Mouse (Mus musculus) T-cell, adult 2 months (primary cell): ENCODE measurements around the gene Adamts15.

Source experiments
- DNase-seq: peaks from one replicate; pipeline ENCODE4 v3.0.0; 2022; ENCODE audit warnings: low spot score

Gene Adamts15

GRCm38 (mm10) chr9:30921261-30922103 lies 770 bp downstream of the Adamts15 start:
- no peak for DNase-seq

- DNase-seq = no peak
Measured at GRCm38 (mm10) chr9:30920736-30921135, 1.5 kb downstream of the Adamts15 start.

- no peak for DNase-seq
Measured at GRCm38 (mm10) chr9:30919686-30920085, 2.6 kb downstream of the Adamts15 start.

- DNase-seq = no peak
Measured at GRCm38 (mm10) chr9:30918466-30919356, 3.5 kb downstream of the Adamts15 start.

- DNase-seq = no peak
Measured at GRCm38 (mm10) chr9:30916266-30916968, 5.8 kb downstream of the Adamts15 start.

- no peak for DNase-seq
Measured at GRCm38 (mm10) chr9:30914241-30914640, 8.0 kb downstream of the Adamts15 start.

- DNase-seq = no peak
Measured at GRCm38 (mm10) chr9:30913429-30913828, 8.8 kb downstream of the Adamts15 start.

- no peak for DNase-seq
Measured at GRCm38 (mm10) chr9:30912161-30912560, 10.1 kb downstream of the Adamts15 start.

- DNase-seq = no peak
Measured at GRCm38 (mm10) chr9:30910491-30910890, 11.8 kb downstream of the Adamts15 start.

GRCm38 (mm10) chr9:30908973-30909372 lies 13.3 kb downstream of the Adamts15 start:
- DNase-seq = no peak

- DNase-seq = no peak
Measured at GRCm38 (mm10) chr9:30908296-30908690, 14.0 kb downstream of the Adamts15 start.

- no peak for DNase-seq
Measured at GRCm38 (mm10) chr9:30907677-30908295, 14.5 kb downstream of the Adamts15 start.

- no peak for DNase-seq
Measured at GRCm38 (mm10) chr9:30906426-30906825, 15.8 kb downstream of the Adamts15 start.

GRCm38 (mm10) chr9:30905861-30906260 lies 16.4 kb downstream of the Adamts15 start:
- no peak for DNase-seq

GRCm38 (mm10) chr9:30903266-30903665 lies 19.0 kb downstream of the Adamts15 start:
- no peak for DNase-seq

GRCm38 (mm10) chr9:30902641-30903040 lies 19.6 kb downstream of the Adamts15 start:
- DNase-seq = no peak

- DNase-seq = no peak
Measured at GRCm38 (mm10) chr9:30902152-30902551, 20.1 kb downstream of the Adamts15 start.

- no peak for DNase-seq
Measured at GRCm38 (mm10) chr9:30897169-30897568, 25.1 kb downstream of the Adamts15 start.

GRCm38 (mm10) chr9:30896752-30897151 lies 25.5 kb downstream of the Adamts15 start:
- DNase-seq = no peak

GRCm38 (mm10) chr9:30895618-30896017 lies 26.6 kb downstream of the Adamts15 start:
- DNase-seq = no peak

GRCm38 (mm10) chr9:30886276-30886675 lies 36.0 kb downstream of the Adamts15 start:
- DNase-seq = no peak

- DNase-seq = no peak
Measured at GRCm38 (mm10) chr9:30880553-30880952, 41.7 kb downstream of the Adamts15 start.
